Mouse (Mus musculus): ENCODE measurements around the gene Wdr64. TPM values are rescaled to one million over a fixed set of nuclear protein-coding genes. Genes with fewer than 3 reads are reported as not detected.

The Wdr64 gene
- polyA plus RNA-seq (2014; fragmentation: Nextera tagmentation; extraction: Ambion mirVana): not detected in 2 replicates

DNA sequence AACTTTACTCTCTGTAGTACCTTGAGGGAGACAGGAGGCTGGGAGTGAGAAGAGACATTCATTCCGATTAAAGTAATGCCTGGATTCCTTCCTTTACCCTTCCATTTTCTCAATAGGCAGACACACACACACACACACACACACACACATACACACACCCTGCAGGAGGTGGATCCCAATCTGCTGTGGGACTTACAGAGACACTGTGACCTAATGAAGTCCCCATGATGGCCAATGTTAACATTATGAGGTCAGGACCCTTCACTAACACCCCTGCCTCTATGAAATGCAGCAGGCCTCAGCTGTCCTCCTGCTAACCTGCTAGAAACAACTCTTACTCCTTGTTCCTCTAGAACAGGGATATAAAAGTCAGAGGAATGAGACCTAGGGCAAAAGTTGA lies at the start of gene Wdr64:
TSS of gene Wdr64 (plus strand) at position 301 of the 400 bp plus-strand sequence.
- no peak within 1 kb of the TSS for H3K9ac ChIP-seq (ENCODE audit: low read length)
- no peaks in the 10 kb centered on the region for H3K4me1 ChIP-seq (ENCODE audit: control insufficient read depth, insufficient read depth, low read length)
- no peaks in the 10 kb centered on the region for H3K9me3 ChIP-seq (replicated peaks; ENCODE audit: control insufficient read depth, low read length)
- DNase-seq (ENCODE audit: low spot score) (no peak), ATAC-seq (no peak)
- no peak within 1 kb of the TSS for H3K4me3 ChIP-seq (ENCODE audit: low read depth, low read length)
- no peak within 1 kb of the TSS for H3K27ac ChIP-seq (ENCODE audit: low read depth, low read length)
- 78% methylated on average over 1 of the region's 1 CpGs for WGBS
- H3K27me3 ChIP-seq (replicated peaks; ENCODE audit: control insufficient read depth, insufficient read depth, low read length): no peaks in the 10 kb centered on the region
- H3K4me2 ChIP-seq (ENCODE audit: low read length): no peak within 1 kb of the TSS
- no peaks in the 10 kb centered on the region for H3K36me3 ChIP-seq (ENCODE audit: control insufficient read depth, insufficient read depth, low read length)

DNA sequence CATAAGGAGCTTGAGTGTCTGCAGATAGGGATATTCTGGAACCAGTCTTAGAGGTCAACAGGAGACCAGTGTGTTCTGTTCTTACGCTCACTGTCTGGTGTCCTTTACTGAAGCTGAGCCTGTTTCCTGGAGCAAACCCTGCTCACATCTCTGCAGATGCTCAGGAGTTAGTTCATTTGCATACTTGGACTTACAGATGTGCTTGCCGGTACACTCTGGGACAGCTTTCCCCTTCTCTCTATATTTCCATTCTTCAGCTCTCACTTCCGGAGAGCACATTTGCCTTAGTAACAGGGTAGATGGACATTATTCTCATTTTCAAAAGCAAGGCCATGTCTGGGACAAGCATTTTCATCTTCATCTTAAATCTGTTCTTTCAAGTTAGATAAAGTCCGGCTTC lies 49.8 kb upstream of the Wdr64 start:
- no peak overlapping the region for H3K27ac ChIP-seq (ENCODE audit: low read depth, low read length)
- no peaks in the 10 kb centered on the region for H3K27me3 ChIP-seq (replicated peaks; ENCODE audit: control insufficient read depth, insufficient read depth, low read length)
- 89% methylated on average over 4 of the region's 4 CpGs for WGBS
- no peak overlapping the region for H3K4me2 ChIP-seq (ENCODE audit: low read length)
- no peaks in the 10 kb centered on the region for H3K4me1 ChIP-seq (ENCODE audit: control insufficient read depth, insufficient read depth, low read length)
- H3K9ac ChIP-seq (ENCODE audit: low read length): no peak overlapping the region
- no peak overlapping the region for H3K4me3 ChIP-seq (ENCODE audit: low read depth, low read length)
- no peaks in the 10 kb centered on the region for H3K9me3 ChIP-seq (replicated peaks; ENCODE audit: control insufficient read depth, low read length)
- no peak for DNase-seq (ENCODE audit: low spot score)
- H3K36me3 ChIP-seq (ENCODE audit: control insufficient read depth, insufficient read depth, low read length): no peaks in the 10 kb centered on the region
- no peak for ATAC-seq

DNA sequence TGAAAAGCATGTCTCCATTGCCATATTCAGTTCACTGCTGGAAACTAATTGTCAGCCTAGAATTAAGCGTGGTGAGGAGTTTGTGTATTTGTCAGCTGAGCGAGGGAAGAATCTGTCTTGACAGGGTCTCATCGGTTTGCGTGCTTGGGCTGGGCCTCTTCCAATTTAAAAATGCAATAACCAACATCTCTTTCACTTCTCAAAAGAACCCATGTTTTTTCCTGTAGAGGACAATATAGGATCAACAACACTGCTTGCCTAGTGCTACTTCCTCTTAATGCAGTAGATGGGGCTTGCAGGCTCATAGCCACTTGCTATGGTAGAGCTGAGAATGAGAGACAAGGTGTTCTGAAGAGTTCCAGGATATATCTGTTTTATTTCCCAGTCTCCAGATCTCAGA lies 38.5 kb upstream of the Wdr64 start:
- H3K9me3 ChIP-seq (replicated peaks; ENCODE audit: control insufficient read depth, low read length): no peaks in the 10 kb centered on the region
- H3K4me3 ChIP-seq (ENCODE audit: low read depth, low read length): no peak overlapping the region
- DNase-seq (ENCODE audit: low spot score) (no peak), ATAC-seq (no peak)
- no peak overlapping the region for H3K4me2 ChIP-seq (ENCODE audit: low read length)
- no peaks in the 10 kb centered on the region for H3K36me3 ChIP-seq (ENCODE audit: control insufficient read depth, insufficient read depth, low read length)
- 97% methylated on average over 4 of the region's 4 CpGs for WGBS
- H3K4me1 ChIP-seq (ENCODE audit: control insufficient read depth, insufficient read depth, low read length): no peaks in the 10 kb centered on the region
- H3K9ac ChIP-seq (ENCODE audit: low read length): no peak overlapping the region
- H3K27ac ChIP-seq (ENCODE audit: low read depth, low read length): no peak overlapping the region
- H3K27me3 ChIP-seq (replicated peaks; ENCODE audit: control insufficient read depth, insufficient read depth, low read length): no peaks in the 10 kb centered on the region

DNA sequence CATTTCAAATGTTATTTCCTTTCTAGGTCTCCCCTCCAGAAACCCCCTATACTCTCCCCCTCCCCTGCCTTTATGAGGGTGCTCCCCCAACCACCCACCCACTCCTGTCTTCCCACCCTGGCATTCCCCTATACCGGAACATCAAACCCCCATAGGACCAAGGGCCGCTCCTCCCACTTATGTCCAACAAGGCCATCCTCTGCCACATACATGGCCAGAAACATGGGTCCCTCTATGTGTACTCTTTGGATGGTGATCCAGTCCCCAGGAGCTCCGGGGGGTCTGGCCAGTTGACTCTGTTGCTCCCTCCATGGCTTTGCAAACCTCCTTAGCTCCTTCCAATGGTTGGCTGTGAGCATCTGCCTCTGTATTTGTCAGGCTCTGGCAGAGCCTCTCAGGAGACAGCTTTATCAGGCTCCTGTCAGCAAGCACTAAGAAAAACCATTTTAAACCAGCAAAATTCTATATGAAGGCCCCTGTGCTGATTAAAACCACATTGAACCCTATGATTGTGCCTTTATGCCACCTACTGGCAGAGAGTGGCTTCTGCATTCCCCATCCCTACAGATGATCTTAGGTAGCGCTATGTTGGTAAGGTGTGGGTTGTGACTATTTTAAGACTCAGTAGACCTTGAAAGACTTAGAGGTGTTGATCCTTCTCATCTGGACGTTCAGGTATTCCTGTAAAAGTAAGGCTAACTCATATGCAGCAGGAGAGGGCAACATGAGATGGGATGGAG lies 29.6 kb upstream of the Wdr64 start:
- WGBS: 78% methylated on average over 5 of the region's 5 CpGs
- no peak overlapping the region for H3K4me3 ChIP-seq (ENCODE audit: low read depth, low read length)
- H3K9me3 ChIP-seq (replicated peaks; ENCODE audit: control insufficient read depth, low read length): no peaks in the 10 kb centered on the region
- no peaks in the 10 kb centered on the region for H3K36me3 ChIP-seq (ENCODE audit: control insufficient read depth, insufficient read depth, low read length)
- ATAC-seq: peak; percentile 65
- no peak overlapping the region for H3K9ac ChIP-seq (ENCODE audit: low read length)
- H3K4me2 ChIP-seq (ENCODE audit: low read length): no peak overlapping the region
- DNase-seq (ENCODE audit: low spot score): peak; percentile 67
- no peaks in the 10 kb centered on the region for H3K4me1 ChIP-seq (ENCODE audit: control insufficient read depth, insufficient read depth, low read length)
- H3K27ac ChIP-seq (ENCODE audit: low read depth, low read length): no peak overlapping the region
- no peaks in the 10 kb centered on the region for H3K27me3 ChIP-seq (replicated peaks; ENCODE audit: control insufficient read depth, insufficient read depth, low read length)

DNA sequence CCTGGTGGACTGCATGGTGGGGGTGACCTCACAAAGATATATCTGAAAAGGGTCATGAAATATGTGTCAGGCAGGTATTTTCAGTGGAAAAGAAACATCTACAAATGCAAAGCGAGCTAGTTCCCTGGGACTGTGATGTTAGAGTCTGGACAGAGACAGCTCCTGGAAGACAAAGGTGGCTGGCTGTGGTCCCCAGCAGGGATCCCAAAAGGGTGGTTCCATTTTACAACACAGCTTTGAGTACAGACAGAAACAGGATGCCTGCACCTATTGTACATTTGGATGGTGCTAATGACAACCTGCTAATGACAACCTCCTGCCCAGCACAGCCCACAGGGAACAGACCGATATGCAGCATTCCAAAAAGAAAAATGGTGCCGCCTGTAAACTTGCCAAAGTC lies 28.9 kb upstream of the Wdr64 start:
- Histone ChIP-seq H3K9ac (ENCODE audit: low read length) (no peak overlapping the region), H3K4me3 (ENCODE audit: low read depth, low read length) (no peak overlapping the region), H3K27me3 (replicated peaks; ENCODE audit: control insufficient read depth, insufficient read depth, low read length) (no peaks in the 10 kb centered on the region), H3K9me3 (replicated peaks; ENCODE audit: control insufficient read depth, low read length) (no peaks in the 10 kb centered on the region), H3K4me1 (ENCODE audit: control insufficient read depth, insufficient read depth, low read length) (no peaks in the 10 kb centered on the region), H3K36me3 (ENCODE audit: control insufficient read depth, insufficient read depth, low read length) (no peaks in the 10 kb centered on the region), H3K27ac (ENCODE audit: low read depth, low read length) (no peak overlapping the region), H3K4me2 (ENCODE audit: low read length) (no peak overlapping the region)
- ATAC-seq (0 out of 2 replicates have a peak, but pooled peaks have one; percentile 29), DNase-seq (ENCODE audit: low spot score) (no peak)
- 85% methylated on average over 3 of the region's 3 CpGs for WGBS

DNA sequence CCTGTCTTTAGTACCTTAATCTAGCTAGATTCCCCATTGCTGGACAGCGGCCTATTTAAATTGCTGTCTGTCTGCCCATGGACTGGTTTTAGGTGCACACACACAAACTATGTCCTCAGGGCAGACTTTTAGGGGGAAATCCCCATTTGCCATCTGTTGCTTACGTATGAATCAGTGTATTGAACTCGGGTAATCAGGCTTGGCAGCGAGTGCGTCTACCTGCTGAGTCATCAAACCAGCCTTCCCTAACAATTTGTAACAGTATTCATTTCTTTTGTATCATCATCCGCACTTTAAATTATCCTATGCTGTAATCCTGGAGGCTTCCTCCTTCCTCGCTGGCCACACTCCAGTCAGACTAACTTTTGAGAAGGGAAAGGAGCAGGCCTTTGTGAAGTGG lies 28.4 kb upstream of the Wdr64 start:
- Histone ChIP-seq H3K9me3 (replicated peaks; ENCODE audit: control insufficient read depth, low read length) (no peaks in the 10 kb centered on the region), H3K9ac (ENCODE audit: low read length) (no peak overlapping the region), H3K36me3 (ENCODE audit: control insufficient read depth, insufficient read depth, low read length) (no peaks in the 10 kb centered on the region), H3K27me3 (replicated peaks; ENCODE audit: control insufficient read depth, insufficient read depth, low read length) (no peaks in the 10 kb centered on the region), H3K4me1 (ENCODE audit: control insufficient read depth, insufficient read depth, low read length) (no peaks in the 10 kb centered on the region), H3K27ac (ENCODE audit: low read depth, low read length) (no peak overlapping the region), H3K4me2 (ENCODE audit: low read length) (no peak overlapping the region), H3K4me3 (ENCODE audit: low read depth, low read length) (no peak overlapping the region)
- DNase-seq (ENCODE audit: low spot score): no peak
- ATAC-seq: no peak
- 47% methylated on average over 7 of the region's 7 CpGs for WGBS

DNA sequence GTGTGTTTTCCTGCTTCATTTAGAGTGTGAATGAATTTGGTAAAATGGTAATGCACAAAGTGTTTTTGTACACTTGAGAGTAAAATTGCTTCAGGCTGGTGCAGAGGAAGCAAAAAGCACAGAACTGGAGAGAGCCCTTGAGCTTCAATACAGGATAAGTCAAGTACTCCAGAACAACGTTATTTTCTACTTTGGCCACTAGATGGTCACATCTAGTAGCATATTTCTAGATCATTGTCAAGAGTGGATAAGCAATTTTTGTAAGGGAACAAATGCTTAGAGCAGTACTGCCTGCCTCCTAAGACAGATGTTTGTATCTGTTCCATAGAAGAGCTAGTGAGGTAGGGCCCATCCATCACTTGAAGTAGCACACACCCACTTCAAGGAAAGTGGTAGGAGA lies 26.8 kb upstream of the Wdr64 start:
- H3K4me1 ChIP-seq (ENCODE audit: control insufficient read depth, insufficient read depth, low read length): no peaks in the 10 kb centered on the region
- ATAC-seq: no peak
- 55% methylated on average over 1 of the region's 1 CpGs for WGBS
- H3K27me3 ChIP-seq (replicated peaks; ENCODE audit: control insufficient read depth, insufficient read depth, low read length): no peaks in the 10 kb centered on the region
- H3K4me3 ChIP-seq (ENCODE audit: low read depth, low read length): no peak overlapping the region
- no peak overlapping the region for H3K4me2 ChIP-seq (ENCODE audit: low read length)
- H3K36me3 ChIP-seq (ENCODE audit: control insufficient read depth, insufficient read depth, low read length): no peaks in the 10 kb centered on the region
- H3K9me3 ChIP-seq (replicated peaks; ENCODE audit: control insufficient read depth, low read length): no peaks in the 10 kb centered on the region
- H3K9ac ChIP-seq (ENCODE audit: low read length): no peak overlapping the region
- DNase-seq (ENCODE audit: low spot score): no peak
- no peak overlapping the region for H3K27ac ChIP-seq (ENCODE audit: low read depth, low read length)

DNA sequence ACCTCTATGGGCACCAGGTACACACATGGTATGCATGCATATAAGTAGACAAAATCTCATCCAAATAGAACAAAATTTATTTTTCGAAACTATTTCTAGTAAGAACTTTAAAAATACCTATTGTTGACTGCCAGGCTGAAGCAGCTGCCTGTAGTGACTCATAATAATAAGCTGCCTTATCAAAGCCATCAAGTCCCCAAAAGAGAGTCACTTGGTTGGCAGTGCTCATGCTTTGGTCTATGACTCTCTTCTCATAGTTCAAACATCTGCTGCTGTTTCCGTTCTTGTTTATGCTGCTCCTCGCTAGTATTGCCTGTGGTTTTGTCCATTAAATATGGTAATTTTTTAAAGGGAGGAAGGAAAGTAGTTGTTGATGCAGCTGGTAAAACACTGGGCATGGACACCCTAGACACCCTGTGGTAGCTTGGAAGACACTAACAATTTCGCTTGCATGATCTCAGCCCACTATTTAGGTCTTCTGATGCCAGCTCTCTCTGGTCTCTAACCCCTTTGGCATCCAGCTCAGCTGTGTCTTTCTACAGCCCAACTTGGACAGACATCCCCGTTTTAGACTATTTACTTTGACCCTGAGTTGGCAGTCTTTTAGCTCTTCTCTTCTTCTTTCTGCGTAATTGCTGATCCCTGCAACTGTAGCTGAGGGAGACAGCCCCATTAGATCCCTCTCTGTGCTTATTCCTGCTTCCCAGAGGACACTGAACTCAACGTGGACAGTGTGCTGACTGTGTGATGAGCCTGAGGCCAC lies 24.6 kb upstream of the Wdr64 start:
- WGBS: 81% methylated on average over 7 of the region's 7 CpGs
- Histone ChIP-seq H3K27me3 (replicated peaks; ENCODE audit: control insufficient read depth, insufficient read depth, low read length) (no peaks in the 10 kb centered on the region), H3K4me1 (ENCODE audit: control insufficient read depth, insufficient read depth, low read length) (no peaks in the 10 kb centered on the region), H3K27ac (ENCODE audit: low read depth, low read length) (no peak overlapping the region), H3K36me3 (ENCODE audit: control insufficient read depth, insufficient read depth, low read length) (no peaks in the 10 kb centered on the region), H3K4me2 (ENCODE audit: low read length) (no peak overlapping the region), H3K9me3 (replicated peaks; ENCODE audit: control insufficient read depth, low read length) (no peaks in the 10 kb centered on the region), H3K4me3 (ENCODE audit: low read depth, low read length) (no peak overlapping the region), H3K9ac (ENCODE audit: low read length) (no peak overlapping the region)
- DNase-seq (ENCODE audit: low spot score) (no peak), ATAC-seq (no peak)

DNA sequence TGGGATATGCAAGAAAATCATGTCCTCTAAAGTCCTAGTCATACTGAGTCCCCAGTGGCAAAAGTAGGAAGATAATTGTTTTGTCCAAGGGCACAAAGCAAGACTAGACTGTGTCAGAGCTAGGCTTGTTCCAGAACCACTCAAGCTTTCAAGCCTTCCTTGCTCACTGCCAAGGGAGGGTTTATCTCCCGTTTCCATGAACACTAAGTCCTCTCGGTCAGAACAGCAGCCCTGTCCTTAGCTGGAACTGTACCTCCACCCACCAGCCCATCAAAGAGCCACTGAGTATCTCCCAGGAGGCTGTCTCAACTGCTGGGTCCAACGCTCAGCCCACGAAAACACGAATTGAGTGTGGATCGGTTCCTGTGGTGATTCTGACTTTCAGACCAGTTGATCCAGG lies 23.3 kb upstream of the Wdr64 start:
- ATAC-seq: no peak
- H3K4me1 ChIP-seq (ENCODE audit: control insufficient read depth, insufficient read depth, low read length): no peaks in the 10 kb centered on the region
- no peak overlapping the region for H3K4me2 ChIP-seq (ENCODE audit: low read length)
- WGBS: 90% methylated on average over 6 of the region's 6 CpGs
- DNase-seq (ENCODE audit: low spot score): no peak
- H3K36me3 ChIP-seq (ENCODE audit: control insufficient read depth, insufficient read depth, low read length): no peaks in the 10 kb centered on the region
- no peaks in the 10 kb centered on the region for H3K9me3 ChIP-seq (replicated peaks; ENCODE audit: control insufficient read depth, low read length)
- no peak overlapping the region for H3K27ac ChIP-seq (ENCODE audit: low read depth, low read length)
- no peak overlapping the region for H3K4me3 ChIP-seq (ENCODE audit: low read depth, low read length)
- no peak overlapping the region for H3K9ac ChIP-seq (ENCODE audit: low read length)
- no peaks in the 10 kb centered on the region for H3K27me3 ChIP-seq (replicated peaks; ENCODE audit: control insufficient read depth, insufficient read depth, low read length)

Measured in forebrain, embryonic 14.5 days (tissue).